Mouse (Mus musculus): ENCODE measurements around the gene Mtfp1. TPM values are rescaled to one million over a fixed set of nuclear protein-coding genes. Genes with fewer than 3 reads are reported as not detected.
"Not testable (repeated sequence)": the region's sequence is repeated elsewhere in the genome, so short reads cannot be mapped to it uniquely, and the experiment has no call there.

Mtfp1 gene
- total and polyA plus RNA-seq, 3 experiments, result 129 to 158 (median 141) TPM

- Histone ChIP-seq H3K79me2 (replicated peaks; ENCODE audit: control insufficient read depth, insufficient read depth, low read length) (no peaks in the 10 kb centered on the region; the same call in 1 of the 2 replicates), H3K27ac (peak within 1 kb of the TSS; percentile 99), H3K4me1 (ENCODE audit: control insufficient read depth, insufficient read depth, low read length) (peaks cover 6% of the 10 kb centered on the region), H3K9ac (ENCODE audit: low read depth, low read length) (peak within 1 kb of the TSS; percentile 100), H3K27me3 (ENCODE audit: control insufficient read depth, insufficient read depth, low read length) (no peaks in the 10 kb centered on the region), H3K36me3 (ENCODE audit: control insufficient read depth, insufficient read depth, low read length) (no peaks in the 10 kb centered on the region), H3K4me3 (peak within 1 kb of the TSS; percentile 79)
- 2% methylated on average over 66 of the region's 66 CpGs for WGBS
- DNase-seq, result peak; percentile 93
- TF ChIP-seq POLR2A (IDR thresholded peaks at IDR 0.05; ENCODE audit: insufficient read depth, low read depth, low read length) (peak; percentile 82), EP300 (IDR thresholded peaks at IDR 0.05; ENCODE audit: insufficient read depth, low read depth, low read length) (0 out of 2 replicates have a peak, but pooled peaks have one; percentile 24), CTCF (IDR thresholded peaks at IDR 0.05) (peak; percentile 96)
- intact Hi-C loops (cut with DNase I), result loop anchor here (1.0 to 5.0 kb wide), 3 partner anchors 26 to 287 kb away; partner anchors contain the start of genes Ccdc157 and Sf3a1
Measured at GRCm38 (mm10) chr11:4134986-4135935, 40.0 kb upstream of the Mtfp1 start, which contains the start of gene Rnf215. Gene Rnf215 (plus strand): TSS chr11:4135202.

- H3K4me1 ChIP-seq (ENCODE audit: control insufficient read depth, insufficient read depth, low read length), result peaks cover 6% of the 10 kb centered on the region
- H3K27me3 ChIP-seq (ENCODE audit: control insufficient read depth, insufficient read depth, low read length), result no peaks in the 10 kb centered on the region
- H3K9ac ChIP-seq (ENCODE audit: low read depth, low read length), result peak overlapping the region; percentile 54
- DNase-seq, result no peak
- H3K79me2 ChIP-seq (replicated peaks; ENCODE audit: control insufficient read depth, insufficient read depth, low read length), result no peaks in the 10 kb centered on the region; the same call in 1 of the 2 replicates
- H3K36me3 ChIP-seq (ENCODE audit: control insufficient read depth, insufficient read depth, low read length), result no peaks in the 10 kb centered on the region
- TF ChIP-seq EP300 (IDR thresholded peaks at IDR 0.05; ENCODE audit: insufficient read depth, low read depth, low read length) (no peak), POLR2A (IDR thresholded peaks at IDR 0.05; ENCODE audit: insufficient read depth, low read depth, low read length) (no peak), CTCF (IDR thresholded peaks at IDR 0.05) (no peak)
- no peak overlapping the region for H3K4me3 ChIP-seq
- intact Hi-C loops (cut with DNase I), result loop anchor here (2.0 to 5.0 kb wide), 2 partner anchors 26 to 288 kb away; partner anchors contain the start of genes Ccdc157 and Sf3a1
- 59% methylated on average over 6 of the region's 6 CpGs for WGBS
- H3K27ac ChIP-seq, result no peak overlapping the region
Measured at GRCm38 (mm10) chr11:4134400-4134799, 39.2 kb upstream of the Mtfp1 start.

- no peak for DNase-seq
- Histone ChIP-seq H3K4me3 (no peak overlapping the region), H3K9ac (ENCODE audit: low read depth, low read length) (no peak overlapping the region), H3K4me1 (ENCODE audit: control insufficient read depth, insufficient read depth, low read length) (peaks cover 6% of the 10 kb centered on the region), H3K79me2 (replicated peaks; ENCODE audit: control insufficient read depth, insufficient read depth, low read length) (no peaks in the 10 kb centered on the region; the same call in 1 of the 2 replicates), H3K27me3 (ENCODE audit: control insufficient read depth, insufficient read depth, low read length) (no peaks in the 10 kb centered on the region), H3K27ac (no peak overlapping the region), H3K36me3 (ENCODE audit: control insufficient read depth, insufficient read depth, low read length) (no peaks in the 10 kb centered on the region)
- TF ChIP-seq CTCF (IDR thresholded peaks at IDR 0.05), result peak; percentile 77
- no peak for TF ChIP-seq POLR2A (IDR thresholded peaks at IDR 0.05; ENCODE audit: insufficient read depth, low read depth, low read length)
- TF ChIP-seq EP300 (IDR thresholded peaks at IDR 0.05; ENCODE audit: insufficient read depth, low read depth, low read length), result no peak
- intact Hi-C loops (cut with DNase I), result loop anchor here (5.0 kb wide), 1 partner anchor 289 kb away; no protein-coding TSS in a partner anchor
- WGBS, result 62% methylated on average over 3 of the region's 3 CpGs
Measured at GRCm38 (mm10) chr11:4133450-4133849, 38.2 kb upstream of the Mtfp1 start.

- DNase-seq; H3K27ac ChIP-seq; H3K9ac ChIP-seq (ENCODE audit: low read depth, low read length); H3K27me3 ChIP-seq (ENCODE audit: control insufficient read depth, insufficient read depth, low read length); intact Hi-C loops (cut with DNase I); H3K36me3 ChIP-seq (ENCODE audit: control insufficient read depth, insufficient read depth, low read length); H3K4me3 ChIP-seq; H3K79me2 ChIP-seq (replicated peaks; ENCODE audit: control insufficient read depth, insufficient read depth, low read length); H3K4me1 ChIP-seq (ENCODE audit: control insufficient read depth, insufficient read depth, low read length): not testable (repeated sequence)
- 90% methylated on average over 4 of the region's 4 CpGs for WGBS
Measured at GRCm38 (mm10) chr11:4128461-4128860, 33.2 kb upstream of the Mtfp1 start.

GRCm38 (mm10) chr11:4127059-4127458 lies 31.8 kb upstream of the Mtfp1 start:
- TF ChIP-seq CTCF (IDR thresholded peaks at IDR 0.05) (peak; percentile 43), EP300 (IDR thresholded peaks at IDR 0.05; ENCODE audit: insufficient read depth, low read depth, low read length) (no peak), POLR2A (IDR thresholded peaks at IDR 0.05; ENCODE audit: insufficient read depth, low read depth, low read length) (no peak)
- WGBS, result 89% methylated on average over 1 of the region's 1 CpGs
- intact Hi-C loops (cut with DNase I), result no loop called here

GRCm38 (mm10) chr11:4123922-4124321 lies 28.7 kb upstream of the Mtfp1 start:
- no peak overlapping the region for H3K9ac ChIP-seq (ENCODE audit: low read depth, low read length)
- no peaks in the 10 kb centered on the region for H3K27me3 ChIP-seq (ENCODE audit: control insufficient read depth, insufficient read depth, low read length)
- H3K36me3 ChIP-seq (ENCODE audit: control insufficient read depth, insufficient read depth, low read length), result no peaks in the 10 kb centered on the region
- H3K4me1 ChIP-seq (ENCODE audit: control insufficient read depth, insufficient read depth, low read length), result no peaks in the 10 kb centered on the region
- no peak overlapping the region for H3K27ac ChIP-seq
- H3K79me2 ChIP-seq (replicated peaks; ENCODE audit: control insufficient read depth, insufficient read depth, low read length), result no peaks in the 10 kb centered on the region
- no peak for TF ChIP-seq POLR2A (IDR thresholded peaks at IDR 0.05; ENCODE audit: insufficient read depth, low read depth, low read length)
- peak; percentile 72 for TF ChIP-seq CTCF (IDR thresholded peaks at IDR 0.05)
- TF ChIP-seq EP300 (IDR thresholded peaks at IDR 0.05; ENCODE audit: insufficient read depth, low read depth, low read length), result no peak
- H3K4me3 ChIP-seq, result no peak overlapping the region
- 65% methylated on average over 5 of the region's 5 CpGs for WGBS
- intact Hi-C loops (cut with DNase I), result no loop called here
- no peak for DNase-seq

More at GRCm38 (mm10) chr11:4127059-4127458, 31.8 kb upstream of the Mtfp1 start:
- H3K27me3 ChIP-seq (ENCODE audit: control insufficient read depth, insufficient read depth, low read length), result no peaks in the 10 kb centered on the region
- no peaks in the 10 kb centered on the region for H3K4me1 ChIP-seq (ENCODE audit: control insufficient read depth, insufficient read depth, low read length)
- H3K4me3 ChIP-seq, result no peak overlapping the region
- no peaks in the 10 kb centered on the region for H3K79me2 ChIP-seq (replicated peaks; ENCODE audit: control insufficient read depth, insufficient read depth, low read length)
- H3K36me3 ChIP-seq (ENCODE audit: control insufficient read depth, insufficient read depth, low read length), result no peaks in the 10 kb centered on the region
- no peak for DNase-seq
- H3K27ac ChIP-seq, result no peak overlapping the region
- H3K9ac ChIP-seq (ENCODE audit: low read depth, low read length), result no peak overlapping the region
